Mouse (Mus musculus) hindbrain, postnatal 0 days (tissue): ENCODE data around the gene 2410137M14Rik. TPM values are rescaled to one million over a fixed set of nuclear protein-coding genes. Genes with fewer than 3 reads are reported as not detected.

ENCODE experiments used
- ATAC-seq: fragments of 200-750 bp; cut with Nextera tagmentation; 2 replicates; pipeline ENCODE4 v1.8.0; 2017; ENCODE audit warnings: mild to moderate bottlenecking, moderate TSS enrichment, moderate library complexity
- DNase-seq: peaks from one replicate; pipeline ENCODE4 v3.0.0-alpha.2; 2015; ENCODE audit warnings: low spot score
- H3K27ac ChIP-seq: fragments of 300-500 bp; sonication (generic); 2 replicates; pipeline ENCODE4 v1.5.1; 2014; ENCODE audit warnings: mild to moderate bottlenecking
- H3K27me3 ChIP-seq: fragments of 300-500 bp; sonication (generic); 2 replicates; pipeline ENCODE4 v1.6.1; 2014; ENCODE audit warnings: low read length, mixed read lengths; ENCODE audit not compliant: insufficient read depth
- H3K36me3 ChIP-seq: fragments of 300-500 bp; sonication (generic); 2 replicates; pipeline ENCODE4 v1.6.1; 2014; ENCODE audit warnings: low read length, mixed read lengths; ENCODE audit not compliant: insufficient read depth
- H3K4me1 ChIP-seq: fragments of 300-500 bp; sonication (generic); 2 replicates; pipeline ENCODE4 v1.6.1; 2014; ENCODE audit warnings: antibody characterized with exemption, low read length, mixed read lengths; ENCODE audit not compliant: insufficient read depth
- H3K4me2 ChIP-seq: fragments of 300-500 bp; sonication (generic); 2 replicates; pipeline ENCODE4 v1.6.1; 2014; ENCODE audit warnings: low read depth, mild to moderate bottlenecking, low read length, moderate library complexity, mixed read lengths
- H3K4me3 ChIP-seq: fragments of 300-500 bp; sonication (generic); 2 replicates; pipeline ENCODE4 v1.5.1; 2014; ENCODE audit warnings: low read length
- H3K9ac ChIP-seq: fragments of 300-500 bp; sonication (generic); replicated peaks from 2 replicates; pipeline ENCODE4 v1.6.1; 2014; ENCODE audit warnings: mild to moderate bottlenecking, low read length, moderate library complexity, mixed read lengths
- H3K9me3 ChIP-seq: fragments of 300-500 bp; sonication (generic); 2 replicates; pipeline ENCODE4 v1.6.1; 2016; ENCODE audit warnings: low read length, mixed read lengths
- CTCF ChIP-seq: IDR thresholded peaks from 2 replicates; pipeline ENCODE4 v1.5.1; 2016; ENCODE audit warnings: antibody characterized with exemption, control low read depth, low read depth
- WGBS: fragments of 180-500 bp; shearing (Covaris S2); extraction: QIAGEN DNeasy Blood & Tissue Kit; methylation state at CpG from one replicate; pipeline ENCODE4 v1.1.7; 2014; 5-methylcytosine and 5-hydroxymethylcytosine counted together
- polyA plus RNA-seq: library from polyadenylated mRNA; unstranded; fragments of >200 nt; fragmentation: Nextera tagmentation; extraction: Ambion mirVana; gene quantifications from 2 replicates; pipeline ENCODE4 v1.2.1, GENCODE M21; 2015
- total RNA-seq: library from RNA; depleted of rRNA; stranded (reverse); fragments of >200 nt; gene quantifications from 2 replicates; pipeline ENCODE4 v1.2.3, GENCODE M21; 2014

The 2410137M14Rik gene
- total and polyA plus RNA-seq, 2 experiments from 2014 or later, result 0.23 TPM; not detected in 1

- no peak for TF ChIP-seq CTCF
- H3K27ac ChIP-seq, result no peak within 1 kb of the TSS
- H3K4me2 ChIP-seq, result peak within 1 kb of the TSS; percentile 67
- H3K9me3 ChIP-seq, result no peaks in the 10 kb centered on the region
- H3K36me3 ChIP-seq, result no peaks in the 10 kb centered on the region
- peaks cover 19% of the 10 kb centered on the region for H3K4me1 ChIP-seq
- peaks cover 6% of the 10 kb centered on the region; the same call in 1 of the 2 replicates for H3K27me3 ChIP-seq
- ATAC-seq (no peak), DNase-seq (no peak)
- H3K4me3 ChIP-seq, result peak within 1 kb of the TSS; percentile 39
- H3K9ac ChIP-seq, result peak within 1 kb of the TSS; percentile 51
- 4% methylated on average over 58 of the region's 59 CpGs for WGBS
Observed at GRCm38 (mm10) chr17:36942791-36943471, 38.1 kb downstream of the 2410137M14Rik start, which contains the start of gene Rnf39. Gene Rnf39, plus strand, starts transcription at chr17:36942918.

- Histone ChIP-seq H3K27me3 (peaks cover 6% of the 10 kb centered on the region; the same call in 1 of the 2 replicates), H3K4me1 (peaks cover 17% of the 10 kb centered on the region), H3K9me3 (no peaks in the 10 kb centered on the region), H3K4me3 (peak overlapping the region; percentile 39), H3K36me3 (no peaks in the 10 kb centered on the region), H3K27ac (no peak overlapping the region), H3K4me2 (peak overlapping the region; percentile 67), H3K9ac (no peak overlapping the region)
- no peak for DNase-seq
- ATAC-seq, result no peak
- no peak for TF ChIP-seq CTCF
- 45% methylated on average over 10 of the region's 10 CpGs for WGBS
Observed at GRCm38 (mm10) chr17:36942391-36942790, 38.6 kb downstream of the 2410137M14Rik start.

GRCm38 (mm10) chr17:36938056-36938455, 43.0 kb downstream of the 2410137M14Rik start:
- no peak overlapping the region for H3K4me3 ChIP-seq
- H3K27ac ChIP-seq, result no peak overlapping the region
- no peaks in the 10 kb centered on the region for H3K36me3 ChIP-seq
- ATAC-seq, result no peak
- TF ChIP-seq CTCF, result no peak
- no peak for DNase-seq
- H3K9ac ChIP-seq, result no peak overlapping the region
- H3K27me3 ChIP-seq, result peaks cover 6% of the 10 kb centered on the region; the same call in 1 of the 2 replicates
- H3K9me3 ChIP-seq, result no peaks in the 10 kb centered on the region
- no peak overlapping the region for H3K4me2 ChIP-seq
- peaks cover 6% of the 10 kb centered on the region; the same call in 1 of the 2 replicates for H3K4me1 ChIP-seq
- 90% methylated on average over 2 of the region's 2 CpGs for WGBS

GRCm38 (mm10) chr17:36931806-36932205, 49.2 kb downstream of the 2410137M14Rik start:
- WGBS, result 67% methylated on average over 2 of the region's 2 CpGs
- TF ChIP-seq CTCF, result no peak

GRCm38 (mm10) chr17:36931130-36931529, 49.9 kb downstream of the 2410137M14Rik start:
- Histone ChIP-seq H3K4me1 (no peaks in the 10 kb centered on the region), H3K36me3 (no peaks in the 10 kb centered on the region), H3K9ac (no peak overlapping the region), H3K4me3 (no peak overlapping the region), H3K27ac (no peak overlapping the region), H3K27me3 (no peaks in the 10 kb centered on the region), H3K9me3 (no peaks in the 10 kb centered on the region), H3K4me2 (no peak overlapping the region)
- DNase-seq, result no peak
- no peak for TF ChIP-seq CTCF
- no peak for ATAC-seq
- WGBS, result 88% methylated on average over 4 of the region's 4 CpGs

More at GRCm38 (mm10) chr17:36931806-36932205, 49.2 kb downstream of the 2410137M14Rik start:
- H3K4me3 ChIP-seq, result no peak overlapping the region
- H3K9ac ChIP-seq, result no peak overlapping the region
- no peaks in the 10 kb centered on the region for H3K36me3 ChIP-seq
- no peak overlapping the region for H3K4me2 ChIP-seq
- H3K27me3 ChIP-seq, result no peaks in the 10 kb centered on the region
- no peaks in the 10 kb centered on the region for H3K9me3 ChIP-seq
- H3K4me1 ChIP-seq, result no peaks in the 10 kb centered on the region
- ATAC-seq, result no peak
- DNase-seq, result no peak
- no peak overlapping the region for H3K27ac ChIP-seq

- Histone ChIP-seq H3K9ac (no peak overlapping the region), H3K27ac (no peak overlapping the region), H3K27me3 (no peaks in the 10 kb centered on the region), H3K4me1 (no peaks in the 10 kb centered on the region), H3K9me3 (no peaks in the 10 kb centered on the region), H3K4me2 (no peak overlapping the region), H3K4me3 (no peak overlapping the region), H3K36me3 (no peaks in the 10 kb centered on the region)
- 75% methylated on average over 6 of the region's 6 CpGs for WGBS
- no peak for TF ChIP-seq CTCF
- ATAC-seq (no peak), DNase-seq (no peak)
Observed at GRCm38 (mm10) chr17:36930233-36930632, 50.8 kb downstream of the 2410137M14Rik start.
